Mouse (Mus musculus): ENCODE data around the gene Adam19.

Adam19 gene

GRCm38 (mm10) chr11:46073850-46074688, 18.3 kb downstream of the Adam19 start:
- no peak for DNase-seq

- DNase-seq: no peak
These were observed 19.7 kb downstream of the Adam19 start for GRCm38 (mm10) chr11:46075507-46075906.

DNA sequence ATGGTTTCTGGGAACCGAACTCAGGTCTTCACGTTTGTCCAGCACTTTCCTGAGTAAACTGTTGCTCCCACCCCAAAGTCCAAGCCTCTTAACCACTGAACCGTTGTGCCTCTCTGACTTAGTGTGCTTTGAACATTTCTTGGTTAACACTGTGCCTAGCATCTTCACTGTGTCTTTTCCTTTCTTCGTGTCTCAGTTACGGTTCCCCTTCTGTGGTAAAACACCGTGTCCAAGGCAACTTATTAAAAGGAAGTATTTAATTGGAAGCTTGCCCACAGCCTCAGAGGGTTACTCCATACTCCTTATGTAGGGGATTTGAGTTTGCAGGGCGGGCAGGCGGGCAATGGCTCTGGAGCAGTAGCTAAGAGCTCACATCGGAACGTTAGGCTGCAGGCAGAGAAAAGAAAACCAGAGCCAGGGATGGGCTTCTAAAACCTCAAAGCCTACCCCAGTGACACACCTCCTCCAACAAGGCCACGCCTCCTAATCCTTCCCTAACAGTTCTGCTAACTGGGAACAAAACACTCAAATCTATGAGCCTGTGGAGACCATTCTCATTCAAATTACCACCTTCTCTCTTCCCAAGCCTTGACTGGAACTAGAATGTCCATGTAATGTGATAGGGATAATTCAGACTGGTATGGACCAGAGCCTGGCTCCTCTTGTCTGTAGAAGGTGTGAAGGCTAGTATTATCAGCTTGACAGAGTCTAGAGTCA, 20.8 kb downstream of the Adam19 start:
- no peak for DNase-seq

DNA sequence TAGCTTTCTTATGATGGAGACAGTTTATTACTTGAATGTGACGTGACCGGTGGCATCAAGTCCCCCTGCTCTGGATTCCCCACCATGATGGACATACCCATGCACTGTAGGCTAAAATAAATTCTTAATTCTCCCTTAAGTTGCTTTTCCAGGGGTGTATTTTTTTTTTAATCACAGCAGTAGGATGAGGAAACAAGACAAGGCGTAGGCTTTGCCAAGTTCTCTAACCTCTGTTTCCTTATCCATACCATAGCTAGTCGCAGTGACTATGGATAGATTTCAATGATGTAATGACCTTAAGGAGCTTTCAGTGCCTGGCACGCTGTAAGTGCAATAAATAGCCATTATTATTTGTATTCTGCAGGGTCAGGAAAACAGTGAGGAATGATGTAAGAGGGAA, 21.5 kb downstream of the Adam19 start:
- DNase-seq: no peak

DNA sequence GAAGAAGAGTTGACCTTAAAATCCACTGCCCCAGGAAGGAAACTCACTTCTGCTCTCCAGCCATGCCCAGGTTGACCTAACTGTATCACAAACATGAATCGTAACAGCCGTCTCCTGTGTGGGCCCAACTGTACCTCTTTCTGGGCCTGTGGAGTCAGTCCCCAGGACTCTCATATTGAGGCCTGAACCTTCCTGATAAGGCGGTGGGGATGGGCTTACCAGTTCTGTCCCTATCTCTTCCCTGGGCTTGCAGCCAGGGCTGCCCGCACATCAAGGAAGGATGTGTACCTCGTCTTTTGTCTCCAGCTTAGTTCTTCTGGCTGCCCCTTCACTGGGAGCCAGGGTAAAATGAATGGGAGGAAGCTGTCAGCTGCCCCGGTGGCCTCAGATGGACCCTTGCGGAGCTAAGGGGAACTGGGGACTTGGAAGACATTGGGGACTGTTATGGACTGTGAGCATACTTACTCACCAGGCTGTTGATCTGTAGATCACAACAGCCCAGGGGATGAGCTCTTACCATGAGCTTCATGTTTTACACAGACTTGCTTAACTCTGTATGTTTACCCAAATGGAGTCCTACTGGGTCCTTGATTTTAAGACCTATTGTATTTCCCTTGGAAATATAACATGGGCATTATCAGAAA, 22.1 kb downstream of the Adam19 start:
- DNase-seq: no peak

DNA sequence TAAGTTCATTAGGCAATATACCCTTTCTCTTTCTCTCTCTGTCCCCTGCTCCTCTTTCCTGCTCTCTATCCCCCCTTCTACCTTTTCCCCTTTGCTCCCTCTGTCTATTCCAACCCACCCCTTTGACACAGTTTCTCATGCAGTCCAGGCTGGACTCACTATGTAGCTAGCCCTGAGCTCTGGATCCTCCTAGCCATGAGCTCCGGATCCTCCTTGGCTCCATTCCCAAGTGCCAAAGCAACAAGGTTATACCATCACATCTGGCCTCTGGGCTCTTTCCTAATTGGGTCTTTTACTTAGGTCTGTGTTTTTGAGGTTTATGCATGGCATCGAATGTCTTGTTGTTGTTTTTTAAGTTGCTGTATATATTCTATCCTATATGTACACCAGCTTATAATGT, 25.3 kb downstream of the Adam19 start:
- no peak for DNase-seq

DNA sequence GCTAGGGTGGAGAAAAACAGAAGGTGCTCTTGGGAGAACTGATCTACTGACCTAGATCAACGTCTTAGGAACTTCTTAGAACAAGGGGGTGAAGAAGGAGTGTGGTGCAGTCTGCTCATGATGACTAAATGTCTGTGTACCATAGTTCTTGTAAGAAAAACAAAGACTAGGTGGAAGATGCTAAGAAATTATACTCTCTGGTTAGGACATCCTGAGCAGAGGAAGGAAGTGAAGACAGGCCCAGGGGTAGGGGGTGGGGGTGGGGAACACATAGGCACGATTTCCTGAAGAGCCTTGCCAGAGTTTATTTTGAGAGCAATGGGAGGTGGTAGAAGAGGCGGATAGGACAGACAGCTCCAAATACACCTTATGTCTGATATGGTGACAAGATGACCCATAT, 27.6 kb downstream of the Adam19 start:
- DNase-seq: no peak

- DNase-seq: no peak
These were observed 28.1 kb downstream of the Adam19 start for GRCm38 (mm10) chr11:46083835-46084444.

DNA sequence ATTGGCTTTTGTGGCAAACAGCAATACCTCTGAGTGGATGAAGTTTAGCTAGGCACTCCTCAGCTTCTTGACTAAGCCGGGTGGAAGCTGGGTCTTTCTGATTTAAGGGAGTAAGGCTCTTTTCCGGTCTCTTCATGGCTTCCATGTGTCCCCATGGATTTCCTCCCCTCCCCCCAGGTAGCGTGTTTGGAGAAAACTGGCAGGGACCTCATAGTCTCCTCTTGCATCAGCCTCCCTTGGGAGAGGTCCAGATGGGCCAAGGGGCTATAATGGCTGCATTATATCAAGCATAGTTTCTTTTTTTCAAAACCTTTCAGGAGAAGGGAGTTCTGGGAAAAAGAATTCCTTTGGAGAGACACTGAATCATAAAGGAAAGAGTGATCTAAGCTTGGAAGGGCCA, 28.8 kb downstream of the Adam19 start:
- no peak for DNase-seq

DNA sequence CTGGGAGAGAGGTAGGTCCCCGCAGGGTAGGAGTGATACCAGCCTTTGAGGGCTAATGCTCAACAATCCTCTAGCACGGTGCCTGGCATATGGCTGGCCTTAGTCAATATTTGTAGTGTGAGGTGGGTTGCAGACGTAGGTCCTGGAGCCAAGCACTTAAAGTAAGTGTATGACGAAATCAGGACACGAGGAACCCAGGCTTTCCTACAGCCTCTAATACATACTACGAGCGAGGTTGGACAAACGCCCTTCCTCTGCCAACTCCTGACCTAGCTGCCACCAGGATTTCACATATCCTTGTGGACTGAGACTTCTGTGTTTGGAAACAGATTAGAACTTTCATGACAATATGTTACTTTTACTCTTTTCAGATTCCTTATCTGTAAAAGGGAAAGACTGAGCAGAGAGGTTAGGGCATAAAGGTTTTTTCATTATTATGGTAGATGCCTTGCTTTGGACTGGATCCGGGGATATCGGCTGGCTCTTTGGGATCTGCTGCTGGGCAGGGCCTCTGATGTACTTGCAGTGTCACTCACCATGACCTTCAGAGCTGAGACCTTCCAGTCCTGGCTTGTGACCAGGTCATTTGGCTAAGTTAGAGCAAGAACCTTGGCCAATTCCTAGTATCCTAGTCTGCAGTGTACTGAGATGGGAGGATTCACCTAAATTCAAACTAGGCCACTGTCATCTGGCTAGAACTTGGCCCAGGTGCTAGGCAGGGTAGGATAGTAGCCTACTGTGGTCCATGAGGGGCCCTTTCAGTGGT, 29.8 kb downstream of the Adam19 start:
- DNase-seq: no peak

- no peak for DNase-seq
These were observed 30.7 kb downstream of the Adam19 start for GRCm38 (mm10) chr11:46086446-46086845.

- no peak for DNase-seq
These were observed 33.4 kb downstream of the Adam19 start for GRCm38 (mm10) chr11:46089081-46089713.

GRCm38 (mm10) chr11:46090036-46090725, 34.4 kb downstream of the Adam19 start:
- peak; percentile 52 for DNase-seq

GRCm38 (mm10) chr11:46090951-46091667, 35.3 kb downstream of the Adam19 start:
- no peak for DNase-seq

- DNase-seq: no peak
These were observed 36.3 kb downstream of the Adam19 start for GRCm38 (mm10) chr11:46092121-46092520.

DNA sequence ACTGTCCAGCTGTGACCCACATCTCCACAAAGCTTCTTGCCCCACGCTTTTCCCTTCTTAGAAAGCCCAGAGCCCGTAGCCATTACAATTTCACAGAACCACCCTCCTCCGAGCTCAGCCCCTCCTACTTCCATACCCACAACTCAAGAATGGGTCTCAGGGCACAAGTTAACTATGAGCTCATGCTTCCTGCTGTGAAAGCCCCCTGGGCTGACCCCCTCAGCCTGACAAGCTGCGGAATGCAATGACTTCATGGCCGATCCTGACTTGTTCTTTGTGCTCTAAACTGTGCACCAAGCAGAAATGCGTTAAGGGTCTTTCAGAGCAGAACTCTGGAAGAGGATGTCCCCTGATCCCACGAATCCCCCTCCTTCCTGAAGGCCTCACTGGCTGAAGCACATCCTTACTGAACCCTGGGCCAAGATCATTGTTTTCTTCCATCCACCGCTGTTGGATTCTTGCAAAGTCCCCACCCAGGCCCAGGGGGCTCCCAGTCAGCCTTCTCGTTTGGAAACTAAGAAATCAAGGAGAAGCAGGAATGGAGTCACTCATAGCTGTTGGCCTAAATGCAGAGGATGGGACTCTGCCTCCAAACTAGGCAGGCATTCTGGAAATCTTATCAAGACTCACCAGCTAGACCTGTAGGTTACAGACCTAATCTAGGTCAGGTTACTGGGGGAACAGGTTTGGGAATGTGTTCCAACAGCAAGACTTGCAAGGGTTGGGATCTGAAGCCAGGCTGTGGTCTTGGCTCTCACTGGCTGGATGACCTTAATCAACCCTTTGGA, 39.9 kb downstream of the Adam19 start:
- DNase-seq: no peak

DNA sequence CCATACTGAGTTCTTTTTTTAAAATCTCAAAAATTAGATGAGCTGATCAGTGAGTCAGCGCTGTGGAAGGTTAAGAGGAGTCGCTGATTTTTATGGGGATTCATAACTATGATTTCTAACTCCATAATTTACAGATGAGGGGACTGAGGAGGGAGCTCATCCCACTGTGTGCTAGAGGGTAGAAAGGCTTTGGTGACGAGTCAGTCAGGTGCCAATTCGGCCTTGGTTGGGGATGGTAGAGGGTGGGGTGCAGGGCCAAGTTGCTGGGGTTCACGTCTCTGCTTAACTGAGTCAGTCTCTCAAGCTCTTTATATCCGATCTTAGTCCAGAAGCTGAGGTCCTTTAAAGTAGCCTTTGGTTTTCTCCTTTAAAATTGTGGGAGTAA, 40.5 kb downstream of the Adam19 start:
- no peak for DNase-seq

DNA sequence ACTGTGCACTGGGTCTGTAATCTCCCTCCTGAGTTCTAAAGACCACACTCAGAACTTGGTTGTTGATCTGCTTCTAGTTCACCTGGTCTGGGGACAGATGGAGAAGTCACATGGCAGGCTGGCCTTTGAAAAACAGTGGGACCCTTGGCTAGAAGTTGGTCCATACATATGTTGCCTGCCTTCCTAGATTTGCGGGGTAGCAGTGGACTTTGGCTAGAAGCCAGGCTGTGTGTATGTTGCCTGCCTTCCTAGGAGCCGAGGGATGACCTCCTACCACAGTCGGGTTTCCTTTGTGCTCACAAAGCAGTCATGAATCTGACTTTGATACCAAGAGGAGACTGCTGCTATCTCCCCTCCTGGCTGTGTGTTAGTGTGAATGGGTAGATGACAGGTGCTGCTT, 41.3 kb downstream of the Adam19 start:
- DNase-seq: no peak

DNA sequence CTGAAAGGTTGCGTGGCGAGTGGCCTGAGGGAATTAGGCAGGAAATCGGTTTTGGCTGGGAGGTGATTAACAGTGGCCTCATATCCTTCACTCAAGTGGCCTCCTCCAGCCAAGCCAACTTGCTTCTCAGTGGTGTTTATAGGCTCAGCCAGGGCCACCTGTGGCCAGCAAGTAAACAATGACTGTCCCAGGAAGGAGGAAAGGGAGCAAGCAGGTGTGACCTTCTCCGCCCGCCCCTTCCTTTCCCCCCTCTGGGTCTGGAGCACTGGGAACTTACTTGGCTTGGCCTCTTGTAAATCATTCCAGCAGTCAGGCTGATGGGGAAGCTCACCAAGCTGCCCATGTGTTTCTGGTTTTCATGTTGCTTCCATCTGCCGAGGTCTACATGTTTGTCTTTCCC, 46.3 kb downstream of the Adam19 start:
- DNase-seq: no peak

DNA sequence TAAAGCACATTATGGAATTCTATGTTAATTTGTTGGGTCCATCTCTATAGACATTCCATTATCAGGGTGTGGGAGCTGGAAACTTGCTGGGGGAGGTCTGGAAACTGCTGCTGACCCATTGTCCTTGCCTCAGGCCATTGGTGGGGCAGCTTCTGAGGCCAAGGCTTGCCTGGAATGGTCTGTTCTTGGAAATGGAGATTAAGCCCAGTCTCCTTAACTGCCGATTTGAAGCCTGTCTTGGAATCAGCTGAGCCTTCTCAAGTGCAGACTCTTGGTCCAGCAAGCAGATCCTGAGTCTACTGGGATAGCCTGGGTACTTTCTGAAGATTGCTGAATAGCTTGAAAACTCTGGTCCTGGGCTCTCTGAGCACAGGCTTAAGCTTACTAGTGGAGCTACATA, 51.3 kb downstream of the Adam19 start:
- no peak for DNase-seq

Measured in thymus, postnatal 4 days (tissue).